In genomic region chr9:84678416-84678815, GRCm38 (mm10) we compare ENCODE assay signal across 21 mouse cellular contexts.
DNase-seq lines count a peak whose midpoint lies in the region; ATAC-seq and TF ChIP-seq lines count a peak whose summit lies in the region.
"Had no signal": no experiment of that assay in that cellular context is flagged by ENCODE, and none has a peak within 500 bp of the region (broad histone marks: within the 10 kb centered on the region; RNA-seq: fewer than 3 reads in every experiment).

No protein-coding gene starts in this region.

- DNase-seq in kidney, adult 2 months, result peak; percentile 72
- peak; percentile 82 for DNase-seq in kidney, adult 9 months
- DNase-seq in kidney, adult 18-20 months, result no peak
- DNase-seq: adrenal gland, adult 2 months; adrenal gland, postnatal 10 days; adrenal gland, postnatal 25 days; cerebellum, adult 11 months; cerebellum, adult 18-20 months; cerebellum, adult 8-10 months; cerebellum, adult 9-11 months; cerebellum, postnatal 14 days; cerebellum, postnatal 36 days; embryo, embryonic 11 days had no signal

- H3K36me3 ChIP-seq in kidney, adult 2 months (ENCODE audit: control insufficient read depth, insufficient read depth, low read length), result no peaks in the 10 kb centered on the region
- no peaks in the 10 kb centered on the region for H3K36me3 ChIP-seq in kidney, embryonic 14.5 days (ENCODE audit: control insufficient read depth, insufficient read depth, low read length)
- H3K36me3 ChIP-seq: embryonic facial prominence, embryonic 13.5 days; embryonic facial prominence, embryonic 15.5 days; forebrain, embryonic 10.5 days; forebrain, embryonic 12.5 days had no signal

- no peak for TF ChIP-seq POLR2A in kidney, adult 2 months (IDR thresholded peaks at IDR 0.05; ENCODE audit: low read depth, low read length)

- no peaks in the 10 kb centered on the region for H3K27me3 ChIP-seq in kidney, adult 2 months (replicated peaks; ENCODE audit: control insufficient read depth, insufficient read depth, low read length)
- no peaks in the 10 kb centered on the region for H3K27me3 ChIP-seq in kidney, embryonic 14.5 days (ENCODE audit: control insufficient read depth, insufficient read depth, low read length)
- H3K27me3 ChIP-seq: embryonic facial prominence, embryonic 13.5 days; embryonic facial prominence, embryonic 15.5 days; forebrain, embryonic 12.5 days had no signal

- H3K4me2 ChIP-seq in kidney, embryonic 14.5 days (replicated peaks; ENCODE audit: low read depth, low read length), result no peak overlapping the region
- H3K4me2 ChIP-seq: embryonic facial prominence, embryonic 13.5 days; embryonic facial prominence, embryonic 15.5 days; forebrain, embryonic 12.5 days had no signal

- peaks cover 7% of the 10 kb centered on the region; the same call in 1 of the 2 replicates for H3K4me1 ChIP-seq in kidney, adult 2 months (ENCODE audit: control insufficient read depth, insufficient read depth, low read length)
- H3K4me1 ChIP-seq in kidney, embryonic 14.5 days (ENCODE audit: control insufficient read depth, insufficient read depth, low read length), result no peaks in the 10 kb centered on the region
- H3K4me1 ChIP-seq: embryonic facial prominence, embryonic 15.5 days; forebrain, embryonic 10.5 days; forebrain, embryonic 12.5 days had no signal

- H3K4me3 ChIP-seq in kidney, adult 2 months (ENCODE audit: insufficient read depth, low read depth, low read length), result no peak overlapping the region
- no peak overlapping the region for H3K4me3 ChIP-seq in kidney, embryonic 14.5 days (ENCODE audit: low read length)
- H3K4me3 ChIP-seq: embryonic facial prominence, embryonic 13.5 days; embryonic facial prominence, embryonic 15.5 days; erythroblast, embryonic 14.5 days; forebrain, embryonic 10.5 days; forebrain, embryonic 12.5 days had no signal

- 69% methylated on average over 1 of the region's 1 CpGs for WGBS in kidney, adult 2 months
- WGBS in kidney, embryonic 14.5 days, result 98% methylated on average over 1 of the region's 1 CpGs

- no peak for ATAC-seq in kidney, embryonic 14.5 days (ENCODE audit: low FRiP score, low TSS enrichment)
- ATAC-seq: forebrain, embryonic 14.5 days; forebrain, embryonic 16.5 days had no signal

- TF ChIP-seq CTCF in kidney, adult 2 months (conservative IDR thresholded peaks at IDR 0.05; ENCODE audit: insufficient read depth, insufficient read length, low read depth, low read length), result no peak

- H3K27ac ChIP-seq in kidney, adult 2 months (ENCODE audit: insufficient read depth, low read depth, low read length), result peak overlapping the region; percentile 58
- H3K27ac ChIP-seq in kidney, embryonic 14.5 days (ENCODE audit: low read depth, low read length), result no peak overlapping the region
- H3K27ac ChIP-seq: embryonic facial prominence, embryonic 13.5 days; embryonic facial prominence, embryonic 15.5 days; forebrain, embryonic 10.5 days; forebrain, embryonic 12.5 days had no signal

- no peaks in the 10 kb centered on the region for H3K9me3 ChIP-seq in kidney, embryonic 14.5 days (ENCODE audit: control insufficient read depth, low read length)
- H3K9me3 ChIP-seq: embryonic facial prominence, embryonic 13.5 days; embryonic facial prominence, embryonic 15.5 days; forebrain, embryonic 10.5 days; forebrain, embryonic 12.5 days had no signal

- no peak overlapping the region for H3K9ac ChIP-seq in kidney, embryonic 14.5 days (ENCODE audit: low read depth, low read length)
- H3K9ac ChIP-seq: embryonic facial prominence, embryonic 13.5 days; embryonic facial prominence, embryonic 15.5 days; forebrain, embryonic 12.5 days had no signal
